Mouse (Mus musculus) forebrain, embryonic 10.5 days (tissue): ENCODE results near the gene 1700030J22Rik. TPM values are rescaled to one million over a fixed set of nuclear protein-coding genes. Genes with fewer than 3 reads are reported as not detected.
A peak's percentile ranks its signal among the peaks of the same experiment; 100 is the strongest.

Source experiments
- DNase-seq: peaks from one replicate; pipeline ENCODE4 v3.0.0-alpha.2; 2017; ENCODE audit warnings: low spot score; ENCODE audit errors: extremely low spot score
- H3K27ac ChIP-seq: fragments of 300-500 bp; sonication (generic); 2 replicates; pipeline ENCODE4 v1.5.1; 2016; ENCODE audit warnings: mild to moderate bottlenecking
- H3K27me3 ChIP-seq: fragments of 300-500 bp; sonication (generic); 2 replicates; pipeline ENCODE4 v1.6.1; 2016; ENCODE audit warnings: mild to moderate bottlenecking; ENCODE audit not compliant: poor library complexity, severe bottlenecking
- H3K36me3 ChIP-seq: fragments of 300-500 bp; sonication (generic); replicated peaks from 2 replicates; pipeline ENCODE4 v1.6.1; 2016; ENCODE audit warnings: mild to moderate bottlenecking, moderate library complexity
- H3K4me1 ChIP-seq: fragments of 300-500 bp; sonication (generic); 2 replicates; pipeline ENCODE4 v1.6.1; 2016
- H3K4me3 ChIP-seq: fragments of 300-500 bp; sonication (generic); 2 replicates; pipeline ENCODE4 v1.5.1; 2016; ENCODE audit warnings: mild to moderate bottlenecking, moderate library complexity
- H3K9me3 ChIP-seq: fragments of 300-500 bp; sonication (generic); 2 replicates; pipeline ENCODE4 v1.6.1; 2016; ENCODE audit warnings: mild to moderate bottlenecking, moderate library complexity
- WGBS: fragments of 180-500 bp; shearing (Covaris S2); methylation state at CpG from one replicate; pipeline ENCODE4 v1.1.7; 2016; 5-methylcytosine and 5-hydroxymethylcytosine counted together
- polyA plus RNA-seq: library from polyadenylated mRNA; unstranded; fragments of >200 nt; fragmentation: Nextera tagmentation; extraction: Ambion mirVana; gene quantifications from 2 replicates; pipeline ENCODE4 v1.2.1, GENCODE M21; 2016

The 1700030J22Rik gene
- 2.4 and 2.9 TPM in 2 replicates for polyA plus RNA-seq

DNA sequence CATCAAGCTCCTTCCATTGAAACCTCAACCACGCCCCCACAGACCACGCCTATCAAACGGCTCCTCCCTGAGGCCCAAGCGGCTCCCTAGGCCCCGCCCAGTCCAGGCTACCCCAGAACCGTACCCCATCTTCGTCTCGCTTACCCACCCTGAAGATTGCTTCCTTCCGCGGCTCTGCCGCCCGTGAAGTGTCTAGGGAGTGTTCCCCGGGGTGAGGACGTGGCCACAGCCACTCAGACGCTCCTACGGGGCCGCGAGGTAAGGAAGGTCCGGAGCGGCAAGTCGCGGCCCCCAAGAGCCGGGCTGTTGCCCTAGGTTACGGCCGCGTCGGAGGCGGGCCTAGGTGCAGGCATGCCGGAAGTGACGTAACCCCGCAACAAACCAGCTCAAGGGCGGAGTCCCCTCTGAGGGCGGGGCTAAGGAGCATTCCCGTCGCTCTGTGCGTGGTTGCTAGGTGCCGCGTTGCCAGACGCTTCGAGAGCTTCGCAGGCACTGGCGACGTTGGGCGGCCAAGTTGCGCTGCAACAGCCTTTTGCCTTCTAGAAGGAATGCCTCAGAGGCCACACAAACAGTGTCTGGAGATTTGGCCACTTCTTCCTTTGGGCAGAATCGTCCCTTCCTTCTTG, at the start of gene 1700030J22Rik:
1700030J22Rik (minus strand) TSS at position 329 of the 626 bp plus-strand sequence.
- Histone ChIP-seq H3K4me1 (peaks cover 32% of the 10 kb centered on the region), H3K9me3 (no peaks in the 10 kb centered on the region), H3K27me3 (no peaks in the 10 kb centered on the region), H3K4me3 (peak within 1 kb of the TSS; percentile 74), H3K36me3 (peaks cover 26% of the 10 kb centered on the region), H3K27ac (peak within 1 kb of the TSS; percentile 81)
- peak; percentile 97 for DNase-seq
- WGBS: under 1% methylated on average over 46 of the region's 46 CpGs

DNA sequence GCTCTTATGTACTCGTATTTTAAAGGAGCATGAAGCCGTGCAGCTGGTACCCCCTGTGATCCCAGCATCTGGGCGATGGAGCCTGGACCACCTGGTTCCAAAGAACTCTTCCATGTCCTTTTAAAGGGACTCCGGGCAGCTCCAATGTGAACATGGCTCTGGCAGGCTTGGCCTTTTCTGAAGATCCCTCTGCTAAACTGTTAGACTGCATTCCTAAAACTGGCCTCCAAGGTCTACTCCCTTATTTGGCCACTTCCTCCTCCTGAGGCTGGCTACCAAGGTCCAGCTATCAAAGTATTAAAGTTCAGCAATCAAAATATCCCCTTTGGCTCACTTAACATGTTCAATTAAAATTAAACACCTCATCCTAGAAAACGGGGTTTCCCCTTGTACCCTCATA, 48.8 kb upstream of the 1700030J22Rik start:
- H3K27ac ChIP-seq: no peak overlapping the region
- no peak overlapping the region for H3K4me3 ChIP-seq
- 93% methylated on average over 5 of the region's 5 CpGs for WGBS
- H3K36me3 ChIP-seq: no peaks in the 10 kb centered on the region
- DNase-seq: no peak
- H3K4me1 ChIP-seq: 0 out of 2 replicates have a peak, but pooled peaks cover 6% of the 10 kb centered on the region
- no peaks in the 10 kb centered on the region for H3K27me3 ChIP-seq
- H3K9me3 ChIP-seq: no peaks in the 10 kb centered on the region

DNA sequence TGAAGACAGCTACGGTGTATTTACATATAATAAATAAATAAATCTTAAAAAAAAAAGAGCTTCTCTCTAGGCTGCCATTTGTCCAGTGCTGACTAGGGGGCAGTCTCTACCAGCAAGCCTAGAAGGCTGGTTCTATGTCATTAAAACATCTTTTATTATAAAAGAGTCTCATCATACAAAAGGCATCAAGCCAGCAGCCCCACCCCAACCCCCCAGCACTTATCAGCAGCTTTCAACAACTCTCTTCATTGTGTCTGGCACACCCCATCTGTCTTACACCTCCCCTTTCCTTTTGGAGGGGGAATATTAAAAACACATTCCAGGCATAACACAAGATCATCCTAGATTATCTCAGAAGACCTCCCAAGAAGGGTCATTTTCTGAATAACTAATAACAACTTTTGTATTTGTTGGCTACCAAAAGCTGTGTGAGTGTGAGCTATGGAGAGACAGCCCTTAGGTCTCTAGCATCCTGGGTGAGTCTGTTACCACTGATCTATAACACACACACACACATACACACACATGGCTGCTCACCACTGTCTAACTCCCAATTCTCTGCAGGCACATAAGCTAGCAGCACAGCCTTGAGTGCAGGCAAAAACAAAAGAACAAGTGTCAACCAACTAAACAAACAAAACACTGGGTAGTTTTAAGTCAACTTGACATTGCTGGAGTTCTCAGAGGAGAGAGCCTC, 43.7 kb upstream of the 1700030J22Rik start:
- 79% methylated on average over 1 of the region's 1 CpGs for WGBS

DNA sequence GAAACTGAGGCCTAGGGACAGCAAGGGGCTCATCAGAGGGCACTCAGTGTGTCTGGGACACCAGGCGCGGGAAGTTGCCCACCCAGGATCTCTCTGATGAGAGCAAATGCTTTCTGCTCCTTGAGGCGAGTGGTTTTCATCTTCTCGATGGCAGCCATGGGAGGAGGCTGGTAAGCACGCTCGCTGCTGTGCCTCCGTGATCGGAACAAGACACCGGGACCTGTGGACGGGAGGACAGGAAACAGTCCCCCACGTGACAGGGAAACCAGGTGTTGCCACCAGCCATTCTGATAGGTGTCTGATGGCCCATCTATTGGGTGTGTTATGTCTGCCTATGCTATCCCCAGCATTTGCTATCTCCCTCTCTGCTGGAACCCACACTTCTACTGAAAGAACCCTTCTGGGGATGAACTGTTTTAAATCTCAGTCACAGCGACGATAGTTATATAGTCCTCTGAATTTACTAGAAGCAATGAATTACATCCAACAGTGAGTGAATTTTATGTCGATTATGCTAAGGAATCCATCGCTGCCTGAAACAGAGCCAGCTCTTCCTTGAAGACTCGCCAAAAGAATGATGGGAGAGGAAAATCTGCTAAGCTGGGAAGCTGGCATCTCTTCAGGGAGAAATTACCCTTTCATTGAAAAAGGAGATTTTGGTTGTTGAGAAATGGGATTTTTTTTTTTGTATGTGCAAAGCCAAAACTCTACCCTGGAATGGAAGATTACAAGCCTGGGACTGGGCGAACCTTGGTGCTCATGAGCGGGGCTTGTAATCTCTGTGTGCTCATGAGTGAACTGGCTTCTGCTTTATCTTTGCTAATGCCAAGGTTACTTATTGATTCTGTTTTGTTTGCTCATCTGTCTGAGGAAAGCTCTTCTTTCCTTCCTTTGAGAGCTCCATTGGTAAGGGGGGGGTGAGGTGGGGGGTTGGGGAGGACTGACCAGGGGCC, 40.8 kb upstream of the 1700030J22Rik start:
- DNase-seq: no peak

More for the DNA sequence above, 43.7 kb upstream of the 1700030J22Rik start:
- Histone ChIP-seq H3K9me3 (no peaks in the 10 kb centered on the region), H3K4me3 (no peak overlapping the region), H3K36me3 (no peaks in the 10 kb centered on the region), H3K27me3 (0 out of 2 replicates have a peak, but pooled peaks cover 5% of the 10 kb centered on the region), H3K27ac (no peak overlapping the region), H3K4me1 (no peaks in the 10 kb centered on the region)
- DNase-seq: no peak

DNA sequence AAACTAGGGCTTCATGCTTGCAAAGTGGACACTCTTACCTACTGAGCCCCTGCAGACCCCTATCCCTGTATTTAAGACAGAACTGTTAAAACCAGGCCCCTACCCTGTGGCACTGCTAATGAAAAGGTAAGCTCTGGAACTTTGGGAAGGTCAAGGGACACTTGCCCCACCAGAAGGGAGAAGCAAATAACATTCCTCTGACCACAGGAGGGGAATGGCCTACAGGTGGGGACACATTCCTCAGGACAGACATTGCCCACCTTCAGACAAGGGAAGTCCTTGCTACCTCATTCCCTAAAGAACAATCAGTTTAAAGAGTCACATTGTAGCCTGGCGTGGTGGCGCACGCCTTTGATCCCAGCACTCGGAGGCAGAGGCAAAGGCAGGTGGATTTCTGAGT, 39.1 kb upstream of the 1700030J22Rik start:
- Histone ChIP-seq H3K27ac (no peak overlapping the region), H3K27me3 (peaks cover 21% of the 10 kb centered on the region; the same call in 1 of the 2 replicates), H3K9me3 (no peaks in the 10 kb centered on the region), H3K36me3 (no peaks in the 10 kb centered on the region), H3K4me3 (no peak overlapping the region), H3K4me1 (no peaks in the 10 kb centered on the region)
- no peak for DNase-seq
- 93% methylated on average over 4 of the region's 4 CpGs for WGBS

More for the DNA sequence above, 40.8 kb upstream of the 1700030J22Rik start:
- Histone ChIP-seq H3K9me3 (no peaks in the 10 kb centered on the region), H3K4me1 (no peaks in the 10 kb centered on the region), H3K36me3 (no peaks in the 10 kb centered on the region), H3K27ac (no peak overlapping the region), H3K4me3 (no peak overlapping the region), H3K27me3 (peaks cover 21% of the 10 kb centered on the region; the same call in 1 of the 2 replicates)
- WGBS: 90% methylated on average over 18 of the region's 18 CpGs

DNA sequence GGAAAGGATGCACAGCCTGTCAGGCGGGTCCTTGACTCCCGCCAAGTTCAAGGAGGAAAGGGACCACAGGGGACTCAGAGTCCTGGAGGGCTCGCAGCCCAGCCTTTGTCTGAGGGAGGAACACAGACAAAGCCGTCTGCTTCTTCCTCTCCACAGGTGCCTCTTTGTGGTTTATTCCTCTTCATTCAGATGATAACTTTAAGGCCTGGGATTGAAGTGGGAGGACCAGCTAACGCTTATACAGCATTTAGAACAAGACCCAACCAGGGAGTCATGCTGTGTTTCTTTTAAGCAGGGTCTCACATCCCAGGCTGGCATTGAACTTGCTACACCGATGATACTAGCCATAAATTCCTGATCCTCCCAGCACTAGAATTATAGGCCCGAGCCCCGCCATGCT, 38.2 kb upstream of the 1700030J22Rik start:
- peaks cover 21% of the 10 kb centered on the region; the same call in 1 of the 2 replicates for H3K27me3 ChIP-seq
- 33% methylated on average over 8 of the region's 8 CpGs for WGBS
- DNase-seq: no peak

DNA sequence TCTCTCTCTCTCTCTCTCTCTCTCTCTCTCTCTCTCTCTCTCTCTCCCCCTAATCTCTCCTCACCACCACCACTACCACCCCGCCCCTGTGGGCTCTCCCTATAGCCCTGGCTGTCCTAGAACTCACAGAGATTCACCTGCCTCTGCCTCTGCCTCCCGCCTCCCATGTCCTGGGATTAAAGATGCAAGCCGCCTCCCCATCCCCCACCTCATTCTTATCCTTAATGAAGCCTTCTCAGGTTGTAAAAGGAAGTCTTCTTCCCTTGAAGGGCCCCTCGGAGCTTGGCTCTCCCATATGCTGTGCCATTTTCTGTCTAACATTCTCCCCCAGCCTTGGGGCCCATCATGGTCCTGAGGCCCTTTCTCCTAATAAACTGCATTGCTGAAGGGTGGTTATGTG, 36.9 kb upstream of the 1700030J22Rik start:
- peaks cover 21% of the 10 kb centered on the region; the same call in 1 of the 2 replicates for H3K27me3 ChIP-seq
- H3K36me3 ChIP-seq: no peaks in the 10 kb centered on the region
- 65% methylated on average over 4 of the region's 4 CpGs for WGBS
- H3K9me3 ChIP-seq: no peaks in the 10 kb centered on the region
- H3K4me1 ChIP-seq: no peaks in the 10 kb centered on the region
- no peak for DNase-seq
- no peak overlapping the region for H3K27ac ChIP-seq
- H3K4me3 ChIP-seq: no peak overlapping the region

More for the DNA sequence above, 38.2 kb upstream of the 1700030J22Rik start:
- Histone ChIP-seq H3K9me3 (no peaks in the 10 kb centered on the region), H3K27ac (no peak overlapping the region), H3K4me3 (no peak overlapping the region), H3K4me1 (no peaks in the 10 kb centered on the region), H3K36me3 (no peaks in the 10 kb centered on the region)

DNA sequence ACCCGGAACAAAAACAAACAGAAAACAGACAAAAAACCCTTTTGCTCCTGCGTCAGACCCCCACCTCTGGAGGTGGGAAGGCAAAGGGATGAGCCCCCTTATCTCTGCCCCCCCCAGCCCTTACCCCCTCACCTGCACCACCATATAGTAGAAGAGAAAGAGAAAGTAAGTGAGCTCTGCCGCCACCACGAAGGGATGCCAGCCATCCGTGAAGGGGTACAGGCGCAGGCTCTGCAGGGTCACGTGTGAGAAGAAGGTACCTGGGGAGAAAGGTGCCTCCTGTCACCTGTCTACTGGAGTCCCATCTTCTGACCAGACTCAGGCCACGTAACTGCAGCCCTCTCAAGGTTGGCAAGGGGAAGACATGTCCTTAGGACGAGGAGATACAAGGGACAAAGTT, 32.6 kb upstream of the 1700030J22Rik start:
- 88% methylated on average over 9 of the region's 9 CpGs for WGBS
- H3K4me1 ChIP-seq: no peaks in the 10 kb centered on the region
- no peak overlapping the region for H3K27ac ChIP-seq
- no peaks in the 10 kb centered on the region for H3K36me3 ChIP-seq
- peaks cover 9% of the 10 kb centered on the region; the same call in 1 of the 2 replicates for H3K27me3 ChIP-seq
- DNase-seq: no peak
- H3K9me3 ChIP-seq: no peaks in the 10 kb centered on the region
- no peak overlapping the region for H3K4me3 ChIP-seq

DNA sequence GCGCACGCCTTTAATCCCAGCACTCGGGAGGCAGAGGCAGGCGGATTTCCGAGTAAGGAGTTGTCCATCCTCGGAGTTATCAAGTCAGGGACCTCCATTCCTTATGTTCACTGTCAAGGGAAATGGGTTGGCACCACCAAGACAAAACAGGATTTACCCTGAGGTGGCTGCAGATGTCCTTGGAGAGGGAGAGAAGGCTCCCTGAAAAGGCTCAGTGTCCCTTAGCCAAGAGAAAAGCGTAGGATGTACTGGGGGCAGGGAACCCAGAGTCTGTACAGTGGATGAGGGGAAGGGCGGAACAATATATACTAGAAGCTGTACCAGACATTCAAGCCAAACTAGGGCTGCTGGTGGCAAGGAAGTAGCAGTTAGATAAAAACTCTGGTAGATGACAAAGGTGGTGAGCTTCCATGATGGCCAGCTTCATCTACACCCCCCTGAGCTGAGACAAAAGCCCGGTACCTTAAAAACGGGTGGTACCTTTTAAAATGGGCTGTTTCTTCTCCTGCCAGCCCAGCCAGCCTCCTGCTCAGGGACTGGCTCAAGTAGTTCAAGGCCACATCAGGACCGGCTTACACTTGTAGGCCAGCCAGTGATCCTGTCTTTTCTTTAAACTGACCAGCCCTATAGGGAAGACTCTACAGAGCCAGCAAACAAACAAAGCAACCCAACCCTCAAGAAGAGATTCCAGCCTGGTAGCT, 15.4 kb upstream of the 1700030J22Rik start:
- Histone ChIP-seq H3K27me3 (no peaks in the 10 kb centered on the region), H3K9me3 (no peaks in the 10 kb centered on the region), H3K27ac (peak overlapping the region; percentile 84), H3K4me3 (peak overlapping the region; percentile 65), H3K4me1 (peaks cover 28% of the 10 kb centered on the region), H3K36me3 (peaks cover 18% of the 10 kb centered on the region)
- DNase-seq: no peak
- WGBS: 68% methylated on average over 11 of the region's 11 CpGs

DNA sequence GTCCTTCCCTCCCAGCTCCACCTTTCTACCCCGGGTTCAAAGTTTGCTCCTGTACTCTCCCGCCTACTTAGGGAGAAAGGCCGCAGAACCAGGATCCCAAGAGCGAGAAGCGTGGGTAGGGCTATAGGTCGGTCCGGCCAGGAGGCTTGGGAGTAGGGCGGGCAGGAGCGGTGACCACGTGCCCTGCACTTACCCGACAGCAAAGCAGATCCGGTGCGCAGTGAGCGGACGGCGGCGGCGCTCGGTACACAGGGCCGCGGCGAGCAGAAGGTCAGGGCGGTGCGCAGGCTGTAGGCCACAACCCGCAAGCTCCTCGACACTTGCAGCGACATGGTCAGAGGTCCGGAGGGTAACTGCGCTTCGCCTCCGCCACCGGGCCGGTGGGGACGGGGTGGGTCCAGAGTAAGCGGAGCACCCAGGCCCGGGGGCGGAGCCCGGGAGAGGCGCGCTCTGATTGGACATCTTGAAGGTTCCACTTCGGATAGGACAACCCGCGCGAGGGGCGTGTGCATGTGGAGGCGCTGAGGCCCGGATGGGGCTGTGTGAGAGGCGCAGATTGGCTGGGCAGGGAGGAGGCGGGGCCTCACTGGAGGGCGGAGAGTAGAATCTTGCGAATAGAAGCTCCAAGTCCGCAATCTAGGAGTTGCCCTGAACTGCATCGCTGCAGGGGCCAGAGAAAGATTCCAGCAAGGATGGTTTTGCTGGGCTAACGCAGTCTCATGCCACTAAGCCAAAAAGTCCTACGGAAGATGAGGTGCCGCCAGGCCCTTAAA, 14.5 kb upstream of the 1700030J22Rik start, which contains the start of gene Gcsh:
Gcsh (minus strand) TSS at position 443 of the 773 bp plus-strand sequence.
- Histone ChIP-seq H3K4me3 (peak within 1 kb of the TSS; percentile 65), H3K27ac (peak within 1 kb of the TSS; percentile 89), H3K36me3 (peaks cover 25% of the 10 kb centered on the region), H3K4me1 (peaks cover 28% of the 10 kb centered on the region), H3K9me3 (no peaks in the 10 kb centered on the region), H3K27me3 (no peaks in the 10 kb centered on the region)
- under 1% methylated on average over 56 of the region's 56 CpGs for WGBS
- DNase-seq: peak; percentile 99

DNA sequence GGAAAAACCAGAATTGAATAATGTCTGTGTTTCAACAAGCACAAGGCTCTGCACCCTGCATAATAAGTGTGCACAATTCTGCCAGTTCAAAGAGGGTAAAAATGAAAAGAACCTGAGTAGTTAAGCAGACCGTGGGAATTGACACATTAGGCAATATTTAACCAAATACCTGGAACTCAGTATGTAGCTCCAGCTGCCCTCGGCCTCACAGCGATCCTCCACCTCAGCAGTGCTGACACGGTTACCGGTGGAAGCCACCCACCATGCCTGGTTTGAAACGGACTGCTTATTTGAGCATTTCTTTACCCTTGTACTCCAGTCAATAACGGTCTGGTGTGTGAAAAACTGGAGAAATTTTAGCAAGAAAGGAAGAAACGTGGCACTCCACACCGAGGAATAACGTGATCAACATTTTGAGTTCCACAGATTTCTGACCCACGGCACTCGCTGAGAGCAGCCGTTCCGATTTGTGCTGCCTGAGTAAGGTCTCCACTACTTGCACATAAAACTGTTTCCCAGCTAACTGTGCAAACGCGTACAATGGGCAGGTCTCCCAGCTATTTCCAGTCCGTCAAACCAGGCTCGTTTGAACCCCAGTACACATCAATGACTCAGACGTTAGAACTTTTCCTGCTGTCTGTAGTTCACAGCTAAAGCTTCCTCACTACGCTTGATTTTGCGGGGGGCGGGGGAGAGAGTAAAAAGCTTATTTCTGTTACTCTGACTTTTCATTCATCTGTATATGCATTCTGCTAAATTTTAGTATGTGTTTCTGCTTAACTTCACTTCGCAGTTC, 13.6 kb upstream of the 1700030J22Rik start:
- Histone ChIP-seq H3K4me1 (peaks cover 28% of the 10 kb centered on the region), H3K4me3 (peak overlapping the region; percentile 65), H3K9me3 (no peaks in the 10 kb centered on the region), H3K27ac (peak overlapping the region; percentile 89), H3K36me3 (peaks cover 35% of the 10 kb centered on the region), H3K27me3 (no peaks in the 10 kb centered on the region)
- no peak for DNase-seq
- WGBS: 17% methylated on average over 23 of the region's 23 CpGs
